Mouse (Mus musculus) heart, embryonic 13.5 days (tissue): ENCODE results near the gene Utrn. TPM values are rescaled to one million over a fixed set of nuclear protein-coding genes. Genes with fewer than 3 reads are reported as not detected.
A peak's percentile ranks its signal among the peaks of the same experiment; 100 is the strongest.

ENCODE experiments used
- ATAC-seq: fragments of 200-750 bp; cut with Nextera tagmentation; 2 replicates; pipeline ENCODE4 v1.8.0; 2017; ENCODE audit warnings: moderate TSS enrichment; ENCODE audit not compliant: insufficient number of reproducible peaks, low FRiP score, low TSS enrichment; ENCODE audit errors: extremely low read depth
- H3K27ac ChIP-seq: fragments of 300-500 bp; sonication (generic); replicated peaks from 2 replicates; pipeline ENCODE4 v1.5.1; 2015; ENCODE audit warnings: moderate library complexity, mild to moderate bottlenecking, inconsistent platforms
- H3K27me3 ChIP-seq: fragments of 300-500 bp; sonication (generic); replicated peaks from 2 replicates; pipeline ENCODE4 v1.6.1; 2015; ENCODE audit warnings: mild to moderate bottlenecking, inconsistent platforms
- H3K36me3 ChIP-seq: fragments of 300-500 bp; sonication (generic); 2 replicates; pipeline ENCODE4 v1.6.1; 2015; ENCODE audit warnings: mild to moderate bottlenecking, inconsistent platforms
- H3K4me1 ChIP-seq: fragments of 300-500 bp; sonication (generic); 2 replicates; pipeline ENCODE4 v1.6.1; 2015; ENCODE audit warnings: inconsistent platforms
- H3K4me2 ChIP-seq: fragments of 300-500 bp; sonication (generic); 2 replicates; pipeline ENCODE4 v1.6.1; 2015; ENCODE audit warnings: inconsistent platforms, mild to moderate bottlenecking, moderate library complexity
- H3K4me3 ChIP-seq: fragments of 300-500 bp; sonication (generic); 2 replicates; pipeline ENCODE4 v1.5.1; 2015; ENCODE audit warnings: moderate library complexity, mild to moderate bottlenecking, inconsistent platforms
- H3K9ac ChIP-seq: fragments of 300-500 bp; sonication (generic); 2 replicates; pipeline ENCODE4 v1.6.1; 2015; ENCODE audit warnings: inconsistent platforms, mild to moderate bottlenecking, moderate library complexity
- H3K9me3 ChIP-seq: fragments of 300-500 bp; sonication (generic); 2 replicates; pipeline ENCODE4 v1.6.1; 2016; ENCODE audit warnings: inconsistent platforms
- WGBS: fragments of 180-500 bp; shearing (Covaris S2); methylation state at CpG from one replicate; pipeline ENCODE4 v1.1.7; 2015; ENCODE audit warnings: mixed read lengths; 5-methylcytosine and 5-hydroxymethylcytosine counted together
- polyA plus RNA-seq: library from polyadenylated mRNA; unstranded; fragments of >200 nt; fragmentation: Nextera tagmentation; extraction: Ambion mirVana; gene quantifications from 2 replicates; pipeline ENCODE4 v1.2.1, GENCODE M21; 2015

Gene Utrn
- polyA plus RNA-seq, 1 experiment from 2014 or later: 55.8 TPM

DNA sequence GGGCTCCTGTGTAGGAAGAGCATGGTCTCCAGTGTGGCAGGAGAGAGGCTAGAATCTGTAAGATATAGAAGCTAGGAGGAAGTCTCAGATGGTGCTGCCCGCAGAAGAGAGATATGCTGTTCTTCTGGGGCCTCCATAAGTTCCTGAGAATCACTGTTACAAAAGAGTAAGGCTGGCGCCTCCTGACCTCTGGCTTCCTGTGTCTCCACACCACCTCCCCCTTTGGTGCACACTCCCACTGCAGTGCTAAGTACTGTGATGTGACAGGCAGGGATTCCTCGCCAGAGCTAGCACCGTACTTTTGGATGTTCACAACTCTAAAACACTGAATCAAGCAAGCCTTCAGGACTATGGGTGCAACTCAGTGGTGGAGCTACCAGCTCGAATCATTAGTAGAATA, 140.1 kb downstream of the Utrn start:
- 63% methylated on average over 5 of the region's 5 CpGs for WGBS

GRCm38 (mm10) chr10:12727881-12728280, 141.3 kb downstream of the Utrn start:
- no peak overlapping the region for H3K4me2 ChIP-seq
- no peak overlapping the region for H3K4me3 ChIP-seq
- ATAC-seq: no peak
- peaks cover 48% of the 10 kb centered on the region for H3K36me3 ChIP-seq
- H3K9me3 ChIP-seq: no peaks in the 10 kb centered on the region
- H3K9ac ChIP-seq: no peak overlapping the region
- H3K27me3 ChIP-seq: no peaks in the 10 kb centered on the region
- H3K4me1 ChIP-seq: peaks cover 25% of the 10 kb centered on the region
- WGBS: 85% methylated on average over 3 of the region's 3 CpGs
- H3K27ac ChIP-seq: no peak overlapping the region

More for the DNA sequence above, 140.1 kb downstream of the Utrn start:
- Histone ChIP-seq H3K9me3 (no peaks in the 10 kb centered on the region), H3K36me3 (peaks cover 57% of the 10 kb centered on the region), H3K27me3 (no peaks in the 10 kb centered on the region), H3K4me2 (no peak overlapping the region), H3K4me1 (peaks cover 21% of the 10 kb centered on the region), H3K4me3 (no peak overlapping the region), H3K27ac (no peak overlapping the region), H3K9ac (no peak overlapping the region)
- no peak for ATAC-seq

DNA sequence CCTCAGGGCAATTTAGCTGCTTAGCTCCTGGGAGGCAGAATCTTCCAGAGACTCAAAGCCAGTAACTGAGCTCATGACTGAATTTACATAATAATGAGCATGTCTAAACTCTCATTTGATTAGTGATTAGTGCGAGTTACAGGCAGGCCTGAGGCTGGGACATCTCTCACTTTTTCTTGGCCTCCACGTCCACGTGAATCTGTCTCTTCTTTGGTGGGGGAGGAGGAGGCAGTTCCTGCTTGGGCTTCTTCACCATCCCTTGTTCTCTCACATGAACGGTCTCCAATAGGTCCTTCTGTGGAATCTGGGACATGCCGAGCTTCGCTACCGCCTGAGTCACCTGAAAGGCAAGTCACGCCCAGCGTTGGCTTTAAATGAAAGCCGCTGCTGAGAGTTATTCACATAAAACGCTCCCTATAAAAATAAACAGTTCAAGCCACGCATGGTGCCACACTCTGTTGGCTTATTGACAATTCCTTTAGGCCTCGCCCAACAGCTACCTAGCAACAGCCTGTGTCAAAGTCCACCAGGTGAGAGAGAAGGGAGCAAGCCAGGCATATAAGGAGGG, 143.0 kb downstream of the Utrn start:
- no peak for ATAC-seq
- Histone ChIP-seq H3K9me3 (no peaks in the 10 kb centered on the region), H3K4me2 (no peak overlapping the region), H3K4me3 (no peak overlapping the region), H3K27me3 (no peaks in the 10 kb centered on the region), H3K36me3 (peaks cover 39% of the 10 kb centered on the region), H3K9ac (no peak overlapping the region), H3K4me1 (peaks cover 39% of the 10 kb centered on the region), H3K27ac (no peak overlapping the region)
- 78% methylated on average over 13 of the region's 13 CpGs for WGBS

DNA sequence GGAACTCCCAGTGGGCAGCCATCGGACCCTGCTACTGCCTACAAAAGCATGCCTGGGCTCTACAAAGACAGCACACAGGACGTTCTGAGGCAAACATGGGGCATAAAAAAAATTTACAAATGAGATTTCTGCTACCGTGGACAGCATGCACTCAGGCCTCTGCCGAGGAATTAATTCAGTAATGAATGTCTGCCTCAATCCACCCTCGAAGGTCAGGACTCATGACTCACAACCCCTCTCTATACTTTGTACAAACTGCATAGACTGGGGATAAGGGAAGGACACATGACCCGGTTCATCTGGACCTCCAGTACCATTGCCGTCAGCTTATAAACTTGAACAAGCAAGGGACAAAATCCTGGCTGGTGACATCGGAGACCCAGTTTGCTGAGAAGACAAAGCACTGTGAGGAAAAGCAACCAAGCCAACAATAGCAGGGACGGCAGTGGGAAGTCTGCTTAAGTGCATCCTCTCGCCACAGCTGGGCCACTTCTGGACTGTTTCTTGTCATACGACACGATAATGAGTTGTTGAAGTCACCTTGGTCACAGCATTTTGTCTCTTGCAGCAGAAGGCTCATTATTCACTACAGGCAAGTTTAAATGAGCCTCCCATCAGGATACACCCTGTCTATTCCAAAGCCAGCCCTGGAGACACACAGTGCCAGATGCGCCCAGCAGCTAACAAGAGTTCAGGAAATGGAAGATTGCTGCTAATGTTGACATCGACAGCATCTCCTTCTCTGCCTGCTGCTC, 144.7 kb downstream of the Utrn start:
- H3K4me3 ChIP-seq: no peak overlapping the region
- no peaks in the 10 kb centered on the region for H3K9me3 ChIP-seq
- H3K27me3 ChIP-seq: no peaks in the 10 kb centered on the region
- H3K4me1 ChIP-seq: peaks cover 39% of the 10 kb centered on the region
- H3K9ac ChIP-seq: no peak overlapping the region
- peaks cover 50% of the 10 kb centered on the region for H3K36me3 ChIP-seq
- no peak for ATAC-seq
- H3K4me2 ChIP-seq: 0 out of 2 replicates have a peak overlapping the region, but pooled peaks have one; percentile 1
- 49% methylated on average over 14 of the region's 14 CpGs for WGBS
- peak overlapping the region; percentile 51; the same call in 1 of the 2 replicates for H3K27ac ChIP-seq

DNA sequence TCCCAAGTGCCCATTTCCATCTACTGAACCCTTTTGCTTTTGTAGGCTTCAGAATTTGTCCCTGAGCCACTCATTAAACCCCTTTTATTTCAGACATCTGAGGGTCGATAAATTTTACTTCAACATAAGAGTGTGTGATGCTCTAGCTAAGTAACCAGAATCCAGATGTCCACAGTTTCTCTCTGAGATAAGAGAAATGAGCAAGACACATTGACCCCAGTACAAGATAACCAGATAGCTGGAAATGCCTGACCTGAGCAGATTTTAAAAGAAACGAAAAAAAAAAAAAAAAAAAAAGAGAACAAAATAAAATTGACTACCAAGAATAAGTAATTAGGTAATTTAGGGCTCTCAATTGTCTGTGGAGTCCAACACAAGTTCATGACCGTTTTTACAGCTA, 145.9 kb downstream of the Utrn start:
- Histone ChIP-seq H3K4me1 (peaks cover 33% of the 10 kb centered on the region), H3K27ac (no peak overlapping the region), H3K36me3 (peaks cover 50% of the 10 kb centered on the region), H3K9ac (no peak overlapping the region), H3K9me3 (no peaks in the 10 kb centered on the region), H3K4me3 (no peak overlapping the region), H3K27me3 (no peaks in the 10 kb centered on the region), H3K4me2 (no peak overlapping the region)
- 60% methylated on average over 3 of the region's 3 CpGs for WGBS
- ATAC-seq: no peak

DNA sequence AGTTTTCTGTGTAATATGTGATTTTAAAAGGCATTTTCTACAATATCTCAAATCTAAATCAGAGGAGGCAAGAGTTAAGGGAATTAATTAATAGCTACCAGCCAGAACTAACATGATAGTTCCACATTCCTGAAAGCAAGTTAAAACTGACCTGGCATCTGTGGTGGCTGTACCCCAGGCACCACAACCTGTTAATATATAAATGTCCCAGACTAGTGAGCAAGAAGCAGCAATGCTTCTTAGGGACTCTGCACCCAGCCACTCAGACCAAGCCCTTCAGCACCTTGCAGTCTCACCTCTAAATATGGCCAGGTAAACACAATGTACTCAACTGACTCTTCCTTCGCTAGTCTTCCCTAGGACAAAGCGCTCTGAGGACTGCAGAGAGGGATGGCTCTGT, 147.1 kb downstream of the Utrn start:
- Histone ChIP-seq H3K27me3 (no peaks in the 10 kb centered on the region), H3K9ac (0 out of 2 replicates have a peak overlapping the region, but pooled peaks have one; percentile 8), H3K4me1 (peaks cover 33% of the 10 kb centered on the region), H3K36me3 (peaks cover 47% of the 10 kb centered on the region), H3K4me3 (no peak overlapping the region), H3K4me2 (no peak overlapping the region), H3K27ac (no peak overlapping the region), H3K9me3 (no peaks in the 10 kb centered on the region)
- no peak for ATAC-seq
- 81% methylated on average over 2 of the region's 2 CpGs for WGBS

DNA sequence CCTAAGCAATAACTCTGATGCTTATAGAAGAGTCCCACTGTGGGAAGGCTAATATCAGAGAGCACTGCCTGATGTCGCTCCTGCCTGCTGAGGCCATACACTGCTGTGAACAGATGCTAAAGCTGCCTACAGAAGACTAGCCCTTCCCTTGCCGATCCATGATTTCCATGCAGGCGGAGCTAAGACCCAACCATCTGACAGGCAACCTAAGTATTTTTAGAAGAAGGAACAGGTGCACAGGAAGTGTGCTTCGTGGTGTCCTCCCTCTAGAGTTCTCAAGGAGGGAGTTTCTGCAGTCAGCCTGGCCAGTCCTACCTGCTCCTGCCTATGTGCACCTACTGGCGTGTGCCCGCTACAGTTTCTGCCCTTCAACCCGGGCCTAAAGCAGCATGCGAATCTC, 150.8 kb downstream of the Utrn start:
- Histone ChIP-seq H3K36me3 (peaks cover 59% of the 10 kb centered on the region), H3K4me2 (no peak overlapping the region), H3K4me3 (no peak overlapping the region), H3K9ac (no peak overlapping the region), H3K27ac (no peak overlapping the region), H3K9me3 (no peaks in the 10 kb centered on the region), H3K4me1 (peaks cover 15% of the 10 kb centered on the region), H3K27me3 (no peaks in the 10 kb centered on the region)
- no peak for ATAC-seq
- 86% methylated on average over 8 of the region's 8 CpGs for WGBS

GRCm38 (mm10) chr10:12717381-12717780, 151.8 kb downstream of the Utrn start:
- ATAC-seq: no peak
- peaks cover 13% of the 10 kb centered on the region for H3K4me1 ChIP-seq
- 73% methylated on average over 3 of the region's 3 CpGs for WGBS
- H3K9ac ChIP-seq: no peak overlapping the region
- H3K4me3 ChIP-seq: no peak overlapping the region
- H3K9me3 ChIP-seq: no peaks in the 10 kb centered on the region
- H3K27ac ChIP-seq: no peak overlapping the region
- H3K36me3 ChIP-seq: peaks cover 70% of the 10 kb centered on the region
- H3K27me3 ChIP-seq: no peaks in the 10 kb centered on the region
- no peak overlapping the region for H3K4me2 ChIP-seq

DNA sequence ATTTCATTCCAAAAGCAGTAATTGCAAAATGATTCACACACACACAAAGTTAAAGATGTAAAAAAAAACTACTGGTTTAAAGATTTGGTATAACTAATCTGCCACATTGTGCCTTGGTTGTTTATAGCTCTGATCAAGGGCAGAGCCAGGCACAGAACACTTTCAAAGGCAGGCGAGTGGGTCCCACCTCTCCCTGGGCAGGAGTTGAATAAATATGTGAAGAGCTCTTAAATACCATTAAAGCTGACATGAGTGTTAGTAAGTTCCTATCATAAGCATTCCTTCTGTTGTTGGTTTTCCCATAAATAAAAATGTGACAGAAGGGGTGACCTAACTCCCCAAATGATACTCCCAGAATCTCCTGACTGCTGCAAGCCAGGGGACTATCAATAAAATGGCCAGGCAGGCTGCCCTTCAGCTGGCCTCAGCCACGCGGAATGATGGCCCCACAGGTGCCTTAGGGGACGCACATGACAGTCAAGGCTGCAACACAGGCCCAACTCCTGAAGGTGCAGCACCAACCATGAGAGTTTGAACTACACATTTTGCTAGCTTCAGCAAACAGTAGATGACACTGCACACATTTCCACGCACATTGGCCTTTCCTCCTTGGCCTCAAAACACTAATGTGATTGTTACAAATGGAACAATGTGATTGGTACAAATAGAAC, 152.4 kb downstream of the Utrn start:
- Histone ChIP-seq H3K4me1 (peaks cover 7% of the 10 kb centered on the region), H3K27me3 (no peaks in the 10 kb centered on the region), H3K9me3 (no peaks in the 10 kb centered on the region), H3K36me3 (peaks cover 75% of the 10 kb centered on the region), H3K4me3 (no peak overlapping the region), H3K4me2 (no peak overlapping the region), H3K27ac (no peak overlapping the region), H3K9ac (no peak overlapping the region)
- no peak for ATAC-seq
- 79% methylated on average over 5 of the region's 5 CpGs for WGBS

- Histone ChIP-seq H3K36me3 (peaks cover 74% of the 10 kb centered on the region), H3K27me3 (no peaks in the 10 kb centered on the region), H3K9me3 (no peaks in the 10 kb centered on the region), H3K4me2 (no peak overlapping the region), H3K9ac (no peak overlapping the region), H3K4me3 (no peak overlapping the region), H3K4me1 (no peaks in the 10 kb centered on the region), H3K27ac (no peak overlapping the region)
- no peak for ATAC-seq
- 89% methylated on average over 14 of the region's 14 CpGs for WGBS
These were observed 155.8 kb downstream of the Utrn start for GRCm38 (mm10) chr10:12713236-12713855.

DNA sequence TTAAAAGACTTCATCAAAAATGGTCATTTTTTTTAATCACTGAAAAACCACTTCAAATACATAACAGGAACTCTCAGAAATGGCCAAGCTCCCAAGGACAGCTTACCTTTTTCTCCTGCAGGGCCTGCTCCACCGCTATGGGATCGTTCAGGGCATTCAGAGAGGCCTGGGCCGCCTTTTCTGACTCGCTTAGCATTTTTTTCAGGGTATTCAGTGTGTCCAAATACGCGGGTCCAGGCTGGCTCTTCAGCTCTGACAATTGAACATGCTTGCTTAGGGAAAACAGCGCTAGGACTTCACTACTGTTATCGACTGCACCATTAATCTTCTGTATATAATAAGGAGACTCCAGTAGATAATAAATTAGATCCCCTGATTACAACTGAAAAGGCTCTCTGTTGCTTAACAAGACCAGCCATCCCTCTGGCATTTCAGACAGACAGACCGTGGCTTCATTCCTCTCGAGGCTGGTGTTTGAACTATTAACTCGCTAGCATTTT, 157.8 kb downstream of the Utrn start:
- 81% methylated on average over 11 of the region's 11 CpGs for WGBS
- Histone ChIP-seq H3K27me3 (no peaks in the 10 kb centered on the region), H3K4me1 (no peaks in the 10 kb centered on the region), H3K27ac (no peak overlapping the region), H3K36me3 (peaks cover 76% of the 10 kb centered on the region), H3K9me3 (no peaks in the 10 kb centered on the region), H3K4me3 (no peak overlapping the region), H3K4me2 (no peak overlapping the region), H3K9ac (no peak overlapping the region)
- ATAC-seq: no peak
